Mouse (Mus musculus) forebrain, embryonic 12.5 days (tissue): ENCODE data around the gene Tmem202. TPM values are rescaled to one million over a fixed set of nuclear protein-coding genes. Genes with fewer than 3 reads are reported as not detected.

Source experiments
- ATAC-seq: fragments of 200-750 bp; cut with Nextera tagmentation; 2 replicates; pipeline ENCODE4 v1.8.0; 2017; ENCODE audit warnings: moderate TSS enrichment; ENCODE audit not compliant: low FRiP score
- H3K27ac ChIP-seq: fragments of 300-500 bp; sonication (generic); 2 replicates; pipeline ENCODE4 v1.5.1; 2016; ENCODE audit warnings: mild to moderate bottlenecking
- H3K27me3 ChIP-seq: fragments of 300-500 bp; sonication (generic); 2 replicates; pipeline ENCODE4 v1.6.1; 2016; ENCODE audit warnings: mild to moderate bottlenecking
- H3K36me3 ChIP-seq: fragments of 300-500 bp; sonication (generic); replicated peaks from 2 replicates; pipeline ENCODE4 v1.6.1; 2016; ENCODE audit warnings: mild to moderate bottlenecking
- H3K4me1 ChIP-seq: fragments of 300-500 bp; sonication (generic); 2 replicates; pipeline ENCODE4 v1.6.1; 2016
- H3K4me2 ChIP-seq: fragments of 300-500 bp; sonication (generic); 2 replicates; pipeline ENCODE4 v1.6.1; 2016; ENCODE audit warnings: mild to moderate bottlenecking, moderate library complexity
- H3K4me3 ChIP-seq: fragments of 300-500 bp; sonication (generic); replicated peaks from 2 replicates; pipeline ENCODE4 v1.5.1; 2016; ENCODE audit warnings: mild to moderate bottlenecking
- H3K9ac ChIP-seq: fragments of 300-500 bp; sonication (generic); 2 replicates; pipeline ENCODE4 v1.6.1; 2016; ENCODE audit warnings: mild to moderate bottlenecking
- H3K9me3 ChIP-seq: fragments of 300-500 bp; sonication (generic); 2 replicates; pipeline ENCODE4 v1.6.1; 2016
- WGBS: fragments of 180-500 bp; shearing (Covaris S2); methylation state at CpG from one replicate; pipeline ENCODE4 v1.1.7; 2016; 5-methylcytosine and 5-hydroxymethylcytosine counted together
- polyA plus RNA-seq: library from polyadenylated mRNA; unstranded; fragments of >200 nt; fragmentation: Nextera tagmentation; extraction: Ambion mirVana; gene quantifications from 2 replicates; pipeline ENCODE4 v1.2.1, GENCODE M21; 2016

Tmem202 gene
- polyA plus RNA-seq, 1 experiment from 2014 or later, result not detected

- Histone ChIP-seq H3K4me3 (no peak overlapping the region), H3K9ac (no peak overlapping the region), H3K27ac (no peak overlapping the region), H3K36me3 (peaks cover 23% of the 10 kb centered on the region), H3K9me3 (no peaks in the 10 kb centered on the region), H3K4me1 (no peaks in the 10 kb centered on the region), H3K4me2 (no peak overlapping the region), H3K27me3 (no peaks in the 10 kb centered on the region)
- no peak for ATAC-seq
- 85% methylated on average over 5 of the region's 5 CpGs for WGBS
Measured at GRCm38 (mm10) chr9:59552610-59553009, 13.0 kb upstream of the Tmem202 start.

- H3K27me3 ChIP-seq, result no peaks in the 10 kb centered on the region
- no peak overlapping the region for H3K4me3 ChIP-seq
- H3K27ac ChIP-seq, result no peak overlapping the region
- no peak overlapping the region for H3K9ac ChIP-seq
- no peaks in the 10 kb centered on the region for H3K9me3 ChIP-seq
- ATAC-seq, result no peak
- no peak overlapping the region for H3K4me2 ChIP-seq
- no peaks in the 10 kb centered on the region for H3K4me1 ChIP-seq
- H3K36me3 ChIP-seq, result peaks cover 14% of the 10 kb centered on the region; the same call in 1 of the 2 replicates
- WGBS, result 90% methylated on average over 3 of the region's 3 CpGs
Measured at GRCm38 (mm10) chr9:59551620-59552031, 12.0 kb upstream of the Tmem202 start.

GRCm38 (mm10) chr9:59551017-59551416 lies 11.4 kb upstream of the Tmem202 start:
- WGBS, result 88% methylated on average over 5 of the region's 5 CpGs
- Histone ChIP-seq H3K36me3 (peaks cover 12% of the 10 kb centered on the region; the same call in 1 of the 2 replicates), H3K9me3 (no peaks in the 10 kb centered on the region), H3K4me2 (no peak overlapping the region), H3K4me1 (no peaks in the 10 kb centered on the region), H3K4me3 (no peak overlapping the region), H3K27me3 (no peaks in the 10 kb centered on the region), H3K9ac (no peak overlapping the region), H3K27ac (no peak overlapping the region)
- no peak for ATAC-seq

GRCm38 (mm10) chr9:59550077-59550476 lies 10.4 kb upstream of the Tmem202 start:
- WGBS, result 86% methylated on average over 4 of the region's 4 CpGs
- Histone ChIP-seq H3K36me3 (peaks cover 9% of the 10 kb centered on the region; the same call in 1 of the 2 replicates), H3K9ac (no peak overlapping the region), H3K4me2 (no peak overlapping the region), H3K27ac (no peak overlapping the region), H3K27me3 (no peaks in the 10 kb centered on the region), H3K9me3 (no peaks in the 10 kb centered on the region), H3K4me3 (no peak overlapping the region), H3K4me1 (no peaks in the 10 kb centered on the region)
- ATAC-seq, result no peak

- 60% methylated on average over 2 of the region's 2 CpGs for WGBS
- H3K27ac ChIP-seq, result no peak overlapping the region
- H3K4me1 ChIP-seq, result no peaks in the 10 kb centered on the region
- H3K36me3 ChIP-seq, result 0 out of 2 replicates have a peak, but pooled peaks cover under 1% of the 10 kb centered on the region
- H3K9ac ChIP-seq, result no peak overlapping the region
- H3K4me2 ChIP-seq, result no peak overlapping the region
- H3K27me3 ChIP-seq, result no peaks in the 10 kb centered on the region
- no peak overlapping the region for H3K4me3 ChIP-seq
- ATAC-seq, result no peak
- no peaks in the 10 kb centered on the region for H3K9me3 ChIP-seq
Measured at GRCm38 (mm10) chr9:59548961-59549487, 9.4 kb upstream of the Tmem202 start.

- Histone ChIP-seq H3K4me3 (no peak overlapping the region), H3K9ac (no peak overlapping the region), H3K9me3 (no peaks in the 10 kb centered on the region), H3K27ac (no peak overlapping the region), H3K4me2 (no peak overlapping the region), H3K27me3 (no peaks in the 10 kb centered on the region), H3K36me3 (no peaks in the 10 kb centered on the region), H3K4me1 (no peaks in the 10 kb centered on the region)
- no peak for ATAC-seq
- WGBS, result 86% methylated on average over 1 of the region's 1 CpGs
Measured at GRCm38 (mm10) chr9:59547869-59548268, 8.2 kb upstream of the Tmem202 start.

- Histone ChIP-seq H3K4me1 (peaks cover 16% of the 10 kb centered on the region), H3K36me3 (no peaks in the 10 kb centered on the region), H3K27me3 (no peaks in the 10 kb centered on the region), H3K27ac (no peak overlapping the region), H3K9ac (no peak overlapping the region), H3K9me3 (no peaks in the 10 kb centered on the region), H3K4me3 (no peak overlapping the region), H3K4me2 (no peak overlapping the region)
- no peak for ATAC-seq
- 93% methylated on average over 5 of the region's 5 CpGs for WGBS
Measured at GRCm38 (mm10) chr9:59544739-59545138, 5.1 kb upstream of the Tmem202 start.

GRCm38 (mm10) chr9:59542766-59543324 lies 3.2 kb upstream of the Tmem202 start:
- ATAC-seq, result no peak
- H3K9ac ChIP-seq, result no peak overlapping the region

GRCm38 (mm10) chr9:59541617-59542016 lies 2.0 kb upstream of the Tmem202 start:
- Histone ChIP-seq H3K27ac (no peak overlapping the region), H3K9me3 (no peaks in the 10 kb centered on the region), H3K4me3 (no peak overlapping the region), H3K36me3 (no peaks in the 10 kb centered on the region), H3K9ac (no peak overlapping the region), H3K4me2 (no peak overlapping the region), H3K4me1 (peaks cover 26% of the 10 kb centered on the region), H3K27me3 (no peaks in the 10 kb centered on the region)
- WGBS, result 94% methylated on average over 6 of the region's 6 CpGs
- ATAC-seq, result no peak

More at GRCm38 (mm10) chr9:59542766-59543324, 3.2 kb upstream of the Tmem202 start:
- Histone ChIP-seq H3K4me1 (peaks cover 26% of the 10 kb centered on the region), H3K9me3 (no peaks in the 10 kb centered on the region), H3K4me2 (no peak overlapping the region), H3K36me3 (no peaks in the 10 kb centered on the region), H3K27me3 (no peaks in the 10 kb centered on the region), H3K4me3 (no peak overlapping the region), H3K27ac (no peak overlapping the region)

GRCm38 (mm10) chr9:59537651-59538050 lies 2.0 kb downstream of the Tmem202 start:
- H3K4me2 ChIP-seq, result no peak overlapping the region
- no peaks in the 10 kb centered on the region for H3K27me3 ChIP-seq
- H3K4me3 ChIP-seq, result no peak overlapping the region
- ATAC-seq, result no peak
- no peak overlapping the region for H3K9ac ChIP-seq
- H3K27ac ChIP-seq, result no peak overlapping the region
- 88% methylated on average over 3 of the region's 3 CpGs for WGBS
- H3K36me3 ChIP-seq, result no peaks in the 10 kb centered on the region
- peaks cover 26% of the 10 kb centered on the region for H3K4me1 ChIP-seq
- H3K9me3 ChIP-seq, result no peaks in the 10 kb centered on the region

- H3K4me1 ChIP-seq, result 0 out of 2 replicates have a peak, but pooled peaks cover 5% of the 10 kb centered on the region
- no peak overlapping the region for H3K4me2 ChIP-seq
- WGBS, result 61% methylated on average over 4 of the region's 4 CpGs
- no peak overlapping the region for H3K9ac ChIP-seq
- no peaks in the 10 kb centered on the region for H3K9me3 ChIP-seq
- no peak for ATAC-seq
- H3K27me3 ChIP-seq, result no peaks in the 10 kb centered on the region
- H3K36me3 ChIP-seq, result no peaks in the 10 kb centered on the region
- H3K27ac ChIP-seq, result no peak overlapping the region
- no peak overlapping the region for H3K4me3 ChIP-seq
Measured at GRCm38 (mm10) chr9:59533889-59534288, 5.8 kb downstream of the Tmem202 start.

- Histone ChIP-seq H3K27ac (no peak overlapping the region), H3K9ac (no peak overlapping the region), H3K27me3 (no peaks in the 10 kb centered on the region), H3K36me3 (no peaks in the 10 kb centered on the region), H3K9me3 (no peaks in the 10 kb centered on the region), H3K4me2 (no peak overlapping the region), H3K4me3 (no peak overlapping the region), H3K4me1 (0 out of 2 replicates have a peak, but pooled peaks cover 3% of the 10 kb centered on the region)
- ATAC-seq, result no peak
- 65% methylated on average over 2 of the region's 2 CpGs for WGBS
Measured at GRCm38 (mm10) chr9:59533422-59533821, 6.2 kb downstream of the Tmem202 start.

GRCm38 (mm10) chr9:59531645-59532044 lies 8.0 kb downstream of the Tmem202 start:
- Histone ChIP-seq H3K4me3 (no peak overlapping the region), H3K9me3 (no peaks in the 10 kb centered on the region), H3K27me3 (no peaks in the 10 kb centered on the region), H3K36me3 (no peaks in the 10 kb centered on the region), H3K27ac (0 out of 2 replicates have a peak overlapping the region, but pooled peaks have one; percentile 36), H3K4me1 (0 out of 2 replicates have a peak, but pooled peaks cover 3% of the 10 kb centered on the region), H3K9ac (no peak overlapping the region), H3K4me2 (no peak overlapping the region)
- WGBS, result 15% methylated on average over 5 of the region's 5 CpGs
- no peak for ATAC-seq
